Mouse (Mus musculus) hindbrain, embryonic 10.5 days (tissue): ENCODE data around the gene Sftpd. TPM values are rescaled to one million over a fixed set of nuclear protein-coding genes. Genes with fewer than 3 reads are reported as not detected.

Source experiments
- DNase-seq: peaks from one replicate; pipeline ENCODE4 v3.0.0-alpha.2; 2017; ENCODE audit warnings: low spot score
- H3K27ac ChIP-seq: fragments of 300-500 bp; sonication (generic); 2 replicates; pipeline ENCODE4 v1.5.1; 2016; ENCODE audit warnings: mild to moderate bottlenecking, moderate library complexity
- H3K27me3 ChIP-seq: fragments of 300-500 bp; sonication (generic); 2 replicates; pipeline ENCODE4 v1.6.1; 2016; ENCODE audit warnings: mild to moderate bottlenecking; ENCODE audit not compliant: poor library complexity, insufficient read depth, severe bottlenecking
- H3K36me3 ChIP-seq: fragments of 300-500 bp; sonication (generic); 2 replicates; pipeline ENCODE4 v1.6.1; 2016; ENCODE audit warnings: mild to moderate bottlenecking, moderate library complexity
- H3K4me1 ChIP-seq: fragments of 300-500 bp; sonication (generic); replicated peaks from 2 replicates; pipeline ENCODE4 v1.6.1; 2016; ENCODE audit warnings: mild to moderate bottlenecking
- H3K4me3 ChIP-seq: fragments of 300-500 bp; sonication (generic); 2 replicates; pipeline ENCODE4 v1.5.1; 2016; ENCODE audit warnings: mild to moderate bottlenecking, moderate library complexity
- H3K9me3 ChIP-seq: fragments of 300-500 bp; sonication (generic); 2 replicates; pipeline ENCODE4 v1.6.1; 2016; ENCODE audit warnings: mild to moderate bottlenecking, moderate library complexity
- WGBS: fragments of 180-500 bp; shearing (Covaris S2); methylation state at CpG from one replicate; pipeline ENCODE4 v1.1.7; 2016; 5-methylcytosine and 5-hydroxymethylcytosine counted together
- polyA plus RNA-seq: library from polyadenylated mRNA; unstranded; fragments of >200 nt; fragmentation: Nextera tagmentation; extraction: Ambion mirVana; gene quantifications from 2 replicates; pipeline ENCODE4 v1.2.1, GENCODE M21; 2016

Sftpd gene
- polyA plus RNA-seq, result not detected in 2 replicates

GRCm38 (mm10) chr14:41185059-41185821 is at the start of gene Sftpd:
Sftpd (minus strand) TSS chr14:41185149.
- 87% methylated on average over 4 of the region's 4 CpGs for WGBS
- no peak for DNase-seq
- H3K27ac ChIP-seq, result no peak within 1 kb of the TSS
- no peaks in the 10 kb centered on the region for H3K27me3 ChIP-seq
- no peaks in the 10 kb centered on the region for H3K36me3 ChIP-seq
- no peaks in the 10 kb centered on the region for H3K4me1 ChIP-seq
- H3K9me3 ChIP-seq, result no peaks in the 10 kb centered on the region
- H3K4me3 ChIP-seq, result no peak within 1 kb of the TSS

- H3K9me3 ChIP-seq, result no peaks in the 10 kb centered on the region
- H3K27ac ChIP-seq, result no peak overlapping the region
- DNase-seq, result no peak
- H3K27me3 ChIP-seq, result no peaks in the 10 kb centered on the region
- H3K4me1 ChIP-seq, result no peaks in the 10 kb centered on the region
- no peak overlapping the region for H3K4me3 ChIP-seq
- H3K36me3 ChIP-seq, result no peaks in the 10 kb centered on the region
- WGBS, result 74% methylated on average over 6 of the region's 6 CpGs
These were observed 13.2 kb upstream of the Sftpd start for GRCm38 (mm10) chr14:41198037-41198730.

GRCm38 (mm10) chr14:41189496-41189895 is 4.5 kb upstream of the Sftpd start:
- WGBS, result 84% methylated on average over 2 of the region's 2 CpGs
- DNase-seq, result no peak
- Histone ChIP-seq H3K36me3 (no peaks in the 10 kb centered on the region), H3K4me3 (no peak overlapping the region), H3K9me3 (peaks cover 17% of the 10 kb centered on the region), H3K4me1 (no peaks in the 10 kb centered on the region), H3K27ac (no peak overlapping the region), H3K27me3 (no peaks in the 10 kb centered on the region)

- Histone ChIP-seq H3K27me3 (no peaks in the 10 kb centered on the region), H3K4me1 (no peaks in the 10 kb centered on the region), H3K4me3 (no peak overlapping the region), H3K27ac (no peak overlapping the region), H3K9me3 (no peaks in the 10 kb centered on the region), H3K36me3 (no peaks in the 10 kb centered on the region)
- no peak for DNase-seq
- 83% methylated on average over 1 of the region's 1 CpGs for WGBS
These were observed 10.1 kb downstream of the Sftpd start for GRCm38 (mm10) chr14:41174802-41175201.

- no peaks in the 10 kb centered on the region for H3K9me3 ChIP-seq
- WGBS, result 79% methylated on average over 2 of the region's 2 CpGs
These were observed 14.4 kb downstream of the Sftpd start for GRCm38 (mm10) chr14:41170514-41170913.

GRCm38 (mm10) chr14:41168567-41168966 is 16.4 kb downstream of the Sftpd start:
- Histone ChIP-seq H3K27me3 (no peaks in the 10 kb centered on the region), H3K9me3 (no peaks in the 10 kb centered on the region), H3K36me3 (no peaks in the 10 kb centered on the region), H3K4me1 (no peaks in the 10 kb centered on the region), H3K27ac (no peak overlapping the region), H3K4me3 (no peak overlapping the region)
- no peak for DNase-seq
- 89% methylated on average over 1 of the region's 1 CpGs for WGBS

More at GRCm38 (mm10) chr14:41170514-41170913, 14.4 kb downstream of the Sftpd start:
- Histone ChIP-seq H3K36me3 (no peaks in the 10 kb centered on the region), H3K4me1 (no peaks in the 10 kb centered on the region), H3K27me3 (no peaks in the 10 kb centered on the region), H3K4me3 (no peak overlapping the region), H3K27ac (no peak overlapping the region)
- no peak for DNase-seq

GRCm38 (mm10) chr14:41167278-41167677 is 17.7 kb downstream of the Sftpd start:
- no peaks in the 10 kb centered on the region for H3K27me3 ChIP-seq
- no peaks in the 10 kb centered on the region for H3K4me1 ChIP-seq
- no peaks in the 10 kb centered on the region for H3K36me3 ChIP-seq
- DNase-seq, result no peak
- no peak overlapping the region for H3K4me3 ChIP-seq
- no peak overlapping the region for H3K27ac ChIP-seq
- 66% methylated on average over 5 of the region's 5 CpGs for WGBS
- H3K9me3 ChIP-seq, result no peaks in the 10 kb centered on the region

GRCm38 (mm10) chr14:41162663-41163062 is 22.3 kb downstream of the Sftpd start:
- H3K36me3 ChIP-seq, result no peaks in the 10 kb centered on the region
- no peaks in the 10 kb centered on the region for H3K9me3 ChIP-seq
- 22% methylated on average over 2 of the region's 2 CpGs for WGBS
- H3K4me1 ChIP-seq, result peaks cover 7% of the 10 kb centered on the region
- H3K27me3 ChIP-seq, result no peaks in the 10 kb centered on the region
- no peak overlapping the region for H3K4me3 ChIP-seq
- no peak overlapping the region for H3K27ac ChIP-seq
- peak; percentile 36 for DNase-seq

- Histone ChIP-seq H3K27me3 (no peaks in the 10 kb centered on the region), H3K4me1 (peaks cover 7% of the 10 kb centered on the region), H3K4me3 (no peak overlapping the region), H3K27ac (no peak overlapping the region), H3K36me3 (no peaks in the 10 kb centered on the region), H3K9me3 (no peaks in the 10 kb centered on the region)
- peak; percentile 13 for DNase-seq
- 29% methylated on average over 1 of the region's 1 CpGs for WGBS
These were observed 24.2 kb downstream of the Sftpd start for GRCm38 (mm10) chr14:41160743-41161142.

- WGBS, result 90% methylated on average over 4 of the region's 4 CpGs
- DNase-seq, result no peak
These were observed 24.9 kb downstream of the Sftpd start for GRCm38 (mm10) chr14:41160076-41160475.

GRCm38 (mm10) chr14:41151220-41151898 is 33.6 kb downstream of the Sftpd start, which contains the start of gene Mbl1:
Mbl1 (plus strand) TSS chr14:41151458.
- no peak for DNase-seq
- 87% methylated on average over 7 of the region's 7 CpGs for WGBS
- no peaks in the 10 kb centered on the region for H3K36me3 ChIP-seq
- H3K27ac ChIP-seq, result no peak within 1 kb of the TSS
- no peak within 1 kb of the TSS for H3K4me3 ChIP-seq
- no peaks in the 10 kb centered on the region for H3K27me3 ChIP-seq
- no peaks in the 10 kb centered on the region for H3K4me1 ChIP-seq
- no peaks in the 10 kb centered on the region for H3K9me3 ChIP-seq

More at GRCm38 (mm10) chr14:41160076-41160475, 24.9 kb downstream of the Sftpd start:
- H3K27me3 ChIP-seq, result no peaks in the 10 kb centered on the region
- H3K27ac ChIP-seq, result no peak overlapping the region
- H3K4me1 ChIP-seq, result peaks cover 7% of the 10 kb centered on the region
- no peaks in the 10 kb centered on the region for H3K9me3 ChIP-seq
- no peak overlapping the region for H3K4me3 ChIP-seq
- no peaks in the 10 kb centered on the region for H3K36me3 ChIP-seq

GRCm38 (mm10) chr14:41147356-41147755 is 37.6 kb downstream of the Sftpd start:
- DNase-seq, result no peak
- no peak overlapping the region for H3K27ac ChIP-seq
- no peaks in the 10 kb centered on the region for H3K4me1 ChIP-seq
- H3K4me3 ChIP-seq, result no peak overlapping the region
- H3K36me3 ChIP-seq, result no peaks in the 10 kb centered on the region
- WGBS, result 92% methylated on average over 2 of the region's 2 CpGs
- no peaks in the 10 kb centered on the region for H3K27me3 ChIP-seq
- no peaks in the 10 kb centered on the region for H3K9me3 ChIP-seq

- Histone ChIP-seq H3K9me3 (no peaks in the 10 kb centered on the region), H3K27ac (no peak overlapping the region), H3K36me3 (no peaks in the 10 kb centered on the region), H3K27me3 (no peaks in the 10 kb centered on the region), H3K4me1 (no peaks in the 10 kb centered on the region), H3K4me3 (no peak overlapping the region)
- DNase-seq, result no peak
- WGBS, result 86% methylated on average over 3 of the region's 3 CpGs
These were observed 38.0 kb downstream of the Sftpd start for GRCm38 (mm10) chr14:41146922-41147321.
